Mouse (Mus musculus) ES-Bruce4 (cell line): ENCODE data around the gene Ntng2.

Experiments used
- CTCF ChIP-seq: IDR thresholded peaks from one replicate; pipeline ENCODE4 v1.8.1; 2011; ENCODE audit warnings: low read depth, low read length
- EP300 ChIP-seq: IDR thresholded peaks from 2 replicates; pipeline ENCODE4 v1.6.1; 2011; ENCODE audit warnings: low read depth, low read length; ENCODE audit not compliant: insufficient read depth
- POLR2A ChIP-seq: IDR thresholded peaks from one replicate; pipeline ENCODE4 v1.8.1; 2011; ENCODE audit warnings: low read length; ENCODE audit not compliant: insufficient read depth

DNA sequence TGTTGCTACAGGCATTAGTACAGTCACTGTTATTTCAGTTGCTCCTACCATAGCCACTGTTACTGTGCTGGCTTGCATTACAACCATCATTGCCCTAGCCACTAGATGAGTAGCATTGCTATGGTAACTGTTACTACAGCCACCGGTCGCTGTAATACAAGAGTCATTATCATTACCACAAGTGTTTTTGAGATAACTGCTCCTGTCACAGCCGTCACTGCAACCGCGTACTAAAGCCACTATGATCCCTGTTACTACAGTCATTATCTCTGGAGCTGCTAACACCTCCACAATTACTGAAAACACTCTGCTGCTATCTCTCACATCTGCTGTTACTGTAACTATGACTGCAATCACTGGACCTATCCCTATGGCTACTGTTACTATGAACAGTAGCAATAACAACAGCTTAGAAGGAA lies 24.9 kb upstream of the Ntng2 start:
- no peak for TF ChIP-seq CTCF
- TF ChIP-seq POLR2A: no peak
- TF ChIP-seq EP300: no peak
